Mouse (Mus musculus) heart, adult 11 months (tissue): ENCODE results near the gene Abcc5.

Experiments
- DNase-seq: peaks from one replicate; pipeline ENCODE4 v3.0.0; 2022

The Abcc5 gene

GRCm38 (mm10) chr16:20422938-20423730 is 3.1 kb downstream of the Abcc5 start:
- DNase-seq, result peak; percentile 61

GRCm38 (mm10) chr16:20418054-20418453 is 8.1 kb downstream of the Abcc5 start:
- DNase-seq, result no peak

- DNase-seq, result peak; percentile 76
Measured at GRCm38 (mm10) chr16:20416262-20416661, 9.9 kb downstream of the Abcc5 start.

GRCm38 (mm10) chr16:20415804-20416203 is 10.4 kb downstream of the Abcc5 start:
- no peak for DNase-seq

GRCm38 (mm10) chr16:20415211-20415610 is 11.0 kb downstream of the Abcc5 start:
- DNase-seq, result peak; percentile 74

- peak; percentile 90 for DNase-seq
Measured at GRCm38 (mm10) chr16:20413870-20414331, 12.3 kb downstream of the Abcc5 start.

GRCm38 (mm10) chr16:20411958-20412570 is 14.1 kb downstream of the Abcc5 start:
- DNase-seq, result peak; percentile 86

GRCm38 (mm10) chr16:20405335-20405734 is 20.9 kb downstream of the Abcc5 start:
- DNase-seq, result peak; percentile 76

- peak; percentile 4 for DNase-seq
Measured at GRCm38 (mm10) chr16:20403327-20403726, 22.9 kb downstream of the Abcc5 start.

- peak; percentile 81 for DNase-seq
Measured at GRCm38 (mm10) chr16:20401592-20401991, 24.6 kb downstream of the Abcc5 start.

GRCm38 (mm10) chr16:20400707-20401591 is 25.2 kb downstream of the Abcc5 start:
- DNase-seq, result peak; percentile 75

- DNase-seq, result peak; percentile 80
Measured at GRCm38 (mm10) chr16:20396851-20397250, 29.3 kb downstream of the Abcc5 start.

- DNase-seq, result peak; percentile 57
Measured at GRCm38 (mm10) chr16:20395216-20395907, 30.8 kb downstream of the Abcc5 start.

GRCm38 (mm10) chr16:20391753-20392152 is 34.4 kb downstream of the Abcc5 start:
- peak; percentile 44 for DNase-seq

GRCm38 (mm10) chr16:20390233-20390632 is 36.0 kb downstream of the Abcc5 start:
- peak; percentile 71 for DNase-seq

- peak; percentile 25 for DNase-seq
Measured at GRCm38 (mm10) chr16:20381031-20381430, 45.2 kb downstream of the Abcc5 start.

GRCm38 (mm10) chr16:20375341-20375740 is 50.9 kb downstream of the Abcc5 start:
- DNase-seq, result peak; percentile 36

GRCm38 (mm10) chr16:20371731-20372130 is 54.5 kb downstream of the Abcc5 start:
- no peak for DNase-seq

- DNase-seq, result peak; percentile 74
Measured at GRCm38 (mm10) chr16:20368221-20368620, 58.0 kb downstream of the Abcc5 start.

GRCm38 (mm10) chr16:20362121-20362520 is 64.1 kb downstream of the Abcc5 start:
- DNase-seq, result peak; percentile 49

- peak; percentile 37 for DNase-seq
Measured at GRCm38 (mm10) chr16:20361496-20361895, 64.7 kb downstream of the Abcc5 start.

- DNase-seq, result peak; percentile 64
Measured at GRCm38 (mm10) chr16:20359643-20360295, 66.4 kb downstream of the Abcc5 start.
